Mouse (Mus musculus): Measurements from ENCODE around the gene Vmo1. TPM values are rescaled to one million over a fixed set of nuclear protein-coding genes. Genes with fewer than 3 reads are reported as not detected.

Vmo1 gene
- total RNA-seq, 1 experiment from 2014 or later: not detected

DNA sequence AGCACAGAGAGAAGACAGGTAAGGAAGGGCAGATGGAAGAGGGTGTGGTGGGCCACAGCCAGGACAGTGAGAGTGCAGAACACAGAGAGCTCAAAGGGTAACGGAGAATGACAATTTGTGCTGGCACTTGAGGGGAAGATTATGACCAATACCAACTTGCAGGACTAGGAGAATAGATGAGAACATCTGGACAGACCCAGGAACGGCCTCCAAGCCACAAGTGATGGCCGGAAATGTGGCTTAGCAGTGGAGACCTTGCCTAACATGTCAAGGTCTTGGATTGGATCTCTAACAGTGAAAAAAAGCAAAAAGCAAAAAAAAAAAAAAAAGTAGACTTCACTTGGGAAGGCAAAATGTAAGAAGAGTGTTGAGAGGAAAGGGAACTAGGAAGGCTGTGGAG lies 44.7 kb downstream of the Vmo1 start:
- DNase-seq: no peak

DNA sequence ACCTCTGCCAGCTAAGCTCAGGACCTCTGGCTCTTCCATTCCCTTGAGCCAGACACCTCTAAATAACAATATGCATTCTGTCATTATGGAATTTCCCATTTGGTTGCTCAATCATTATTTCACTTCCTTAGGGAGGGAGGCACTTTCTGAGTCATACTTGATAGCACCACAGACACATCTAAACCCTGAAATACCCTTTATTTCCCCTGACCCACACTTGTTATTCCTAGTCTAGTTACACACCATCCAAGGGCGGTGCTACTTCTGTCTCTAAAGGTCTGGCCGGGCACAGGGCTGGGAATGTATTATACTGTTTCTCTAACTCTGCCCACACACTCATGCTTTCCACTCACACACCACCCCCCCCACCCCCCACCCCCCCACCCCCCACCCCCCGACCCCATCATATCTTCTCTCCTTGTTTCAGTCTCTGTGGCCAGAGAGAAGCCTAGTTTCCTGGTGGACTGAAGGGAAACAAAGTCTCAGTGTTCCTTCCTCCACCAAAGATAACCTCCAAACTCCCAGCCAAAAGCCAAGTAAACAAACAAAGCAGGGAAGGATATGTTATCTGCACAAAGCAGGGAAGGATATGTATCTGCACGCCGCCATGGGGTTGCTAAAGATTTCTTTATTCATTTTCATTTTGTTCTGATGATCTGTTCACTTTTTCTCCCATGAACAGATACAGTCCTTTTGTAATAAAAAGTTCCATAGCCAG lies 46.4 kb downstream of the Vmo1 start:
- no peak for DNase-seq

DNA sequence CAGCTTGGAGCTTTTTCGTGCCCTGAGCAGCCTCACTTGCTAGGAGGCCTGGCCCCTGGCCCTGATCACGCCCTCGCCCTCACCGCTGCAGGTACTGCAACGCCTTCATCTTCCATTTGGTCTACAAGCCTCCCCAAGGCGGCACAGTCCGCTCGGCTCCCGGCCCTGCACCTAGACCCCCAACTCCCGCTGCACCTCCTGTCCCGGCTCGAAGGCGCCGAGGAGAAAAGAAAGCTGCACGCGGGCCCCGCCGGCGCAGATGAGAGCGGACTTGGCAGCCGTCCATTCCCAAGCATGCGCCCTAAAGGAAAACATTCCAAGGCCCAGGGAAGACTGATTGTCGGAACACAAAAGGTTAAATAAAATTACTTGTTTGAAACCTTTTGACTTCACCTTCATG lies 48.6 kb downstream of the Vmo1 start:
- peak; percentile 46 for DNase-seq

DNA sequence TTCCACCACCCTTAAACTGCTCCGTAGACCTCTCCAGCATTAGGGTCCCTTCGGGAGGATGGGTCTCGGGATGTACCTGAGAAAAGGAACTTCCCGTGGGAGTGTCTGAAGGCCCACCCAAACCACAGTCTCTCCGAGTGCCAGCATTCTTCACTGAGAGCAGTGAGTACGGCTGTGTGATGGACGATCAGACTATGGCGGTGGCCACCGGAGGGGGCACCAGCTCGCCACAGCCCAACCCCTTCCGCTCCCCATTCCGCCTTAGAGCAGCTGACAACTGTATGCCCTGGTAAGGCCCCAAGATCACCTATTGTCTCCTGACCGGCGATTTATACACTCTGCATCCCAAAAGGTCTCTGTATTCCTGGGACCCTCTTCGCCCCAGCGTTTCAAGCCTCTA lies 49.2 kb downstream of the Vmo1 start:
- DNase-seq: no peak

DNA sequence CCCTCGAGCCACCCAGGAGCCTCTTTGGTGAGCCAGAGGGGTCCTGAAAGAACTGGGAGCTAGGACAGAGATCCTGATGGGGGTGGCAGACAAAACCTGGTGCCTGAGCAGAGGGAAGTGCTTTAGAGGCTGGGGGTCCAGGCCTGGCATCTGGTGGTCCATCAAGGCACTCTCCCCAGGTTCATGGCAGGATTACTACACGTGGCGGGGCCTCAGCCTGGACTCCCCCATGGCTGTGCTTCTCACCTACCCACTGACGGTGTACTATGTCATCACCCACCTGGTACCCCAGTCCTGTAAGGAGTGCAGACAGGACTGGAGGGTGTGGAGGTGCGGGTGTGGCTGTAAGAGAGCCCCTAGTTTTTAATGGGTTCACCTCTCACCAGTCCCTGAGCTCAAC lies 50.4 kb downstream of the Vmo1 start:
- DNase-seq: no peak

Other genes with a start within 250 kb of the Vmo1 start
- not detected in 2 replicates for gene Alox12e, start 192.0 kb downstream of the Vmo1 start, total RNA-seq (2021)
- gene Alox15, start 162.6 kb downstream of the Vmo1 start, total RNA-seq (2021): 4.4 and 4.7 TPM in 2 replicates
- gene Pelp1, start 104.6 kb downstream of the Vmo1 start, total RNA-seq (2021): 23.2 and 28.9 TPM in 2 replicates
- gene Arrb2, start 82.0 kb downstream of the Vmo1 start, total RNA-seq (2021): 17.5 and 32.6 TPM in 2 replicates
- gene Med11, start 62.7 kb downstream of the Vmo1 start, total RNA-seq (2021): 18.1 and 23.3 TPM in 2 replicates
- gene Zmynd15, start 55.2 kb downstream of the Vmo1 start, total RNA-seq (2021): 1.3 and 1.5 TPM in 2 replicates
- 4.0 and 6.0 TPM in 2 replicates for gene Cxcl16, start 54.6 kb downstream of the Vmo1 start, total RNA-seq (2021)
- gene Tm4sf5, start 9.4 kb downstream of the Vmo1 start, total RNA-seq (2021): not detected in 2 replicates
- 0.45 and 7.9 TPM in 2 replicates for gene Gltpd2, start 4.6 kb upstream of the Vmo1 start, total RNA-seq (2021)
- 233 and 258 TPM in 2 replicates for gene Psmb6, start 10.8 kb upstream of the Vmo1 start, total RNA-seq (2021)
- not detected in 2 replicates for gene Gm40193, start 18.3 kb upstream of the Vmo1 start, total RNA-seq (2021)
- gene Pld2, start 25.4 kb upstream of the Vmo1 start, total RNA-seq (2021): 8.5 and 10.9 TPM in 2 replicates
- 52.5 and 58.5 TPM in 2 replicates for gene Mink1, start 48.3 kb upstream of the Vmo1 start, total RNA-seq (2021)
- gene 4930544D05Rik, start 101.2 kb upstream of the Vmo1 start, total RNA-seq (2021): not detected in 2 replicates
- not detected in 2 replicates for gene Chrne, start 104.6 kb upstream of the Vmo1 start, total RNA-seq (2021)
- gene Gp1ba, start 124.5 kb upstream of the Vmo1 start, total RNA-seq (2021): 0.49 and 0.56 TPM in 2 replicates
- 69.6 and 88.5 TPM in 2 replicates for gene Rnf167, start 132.6 kb upstream of the Vmo1 start, total RNA-seq (2021)
- gene Slc25a11, start 132.9 kb upstream of the Vmo1 start, total RNA-seq (2021): 175 and 184 TPM in 2 replicates
- gene Pfn1, start 140.0 kb upstream of the Vmo1 start, total RNA-seq (2021): 807 and 918 TPM in 2 replicates
- gene Eno3, start 142.6 kb upstream of the Vmo1 start, total RNA-seq (2021): 14.9 and 21.4 TPM in 2 replicates
- 72.5 and 77.1 TPM in 2 replicates for gene Spag7, start 154.8 kb upstream of the Vmo1 start, total RNA-seq (2021)
- 38.8 and 41.8 TPM in 2 replicates for gene Camta2, start 173.5 kb upstream of the Vmo1 start, total RNA-seq (2021)
- 15.2 and 15.8 TPM in 2 replicates for gene Inca1, start 185.5 kb upstream of the Vmo1 start, total RNA-seq (2021)
- 154 and 159 TPM in 2 replicates for gene Kif1c, start 185.9 kb upstream of the Vmo1 start, total RNA-seq (2021)
- 8.7 and 10.3 TPM in 2 replicates for gene Zfp3, start 249.6 kb upstream of the Vmo1 start, total RNA-seq (2021)